Mouse (Mus musculus) cerebellum, postnatal 25 days (tissue): ENCODE results near the gene Slc4a4.

Experiments used
- DNase-seq, 2 experiments: peaks; one replicate each; pipeline ENCODE4 v3.0.0; 2021; ENCODE audit warnings: mixed read lengths in 2 of 2

Gene Slc4a4

GRCm38 (mm10) chr5:89090131-89090530 lies 203.5 kb downstream of the Slc4a4 start:
- no peak for DNase-seq

GRCm38 (mm10) chr5:89096371-89096770 lies 209.8 kb downstream of the Slc4a4 start:
- DNase-seq: no peak

- DNase-seq: no peak
These were observed 210.7 kb downstream of the Slc4a4 start for GRCm38 (mm10) chr5:89097291-89097690.

GRCm38 (mm10) chr5:89098121-89098520 lies 211.5 kb downstream of the Slc4a4 start:
- no peak for DNase-seq

GRCm38 (mm10) chr5:89099886-89100285 lies 213.3 kb downstream of the Slc4a4 start:
- no peak for DNase-seq

GRCm38 (mm10) chr5:89102560-89102959 lies 215.9 kb downstream of the Slc4a4 start:
- no peak for DNase-seq

- no peak for DNase-seq
These were observed 218.7 kb downstream of the Slc4a4 start for GRCm38 (mm10) chr5:89105346-89105745.

GRCm38 (mm10) chr5:89106217-89106616 lies 219.6 kb downstream of the Slc4a4 start:
- no peak for DNase-seq

- no peak for DNase-seq
These were observed 222.2 kb downstream of the Slc4a4 start for GRCm38 (mm10) chr5:89108809-89109208.

GRCm38 (mm10) chr5:89109832-89110231 lies 223.2 kb downstream of the Slc4a4 start:
- no peak for DNase-seq

- peak; percentile 58 to 64 for DNase-seq
These were observed 225.4 kb downstream of the Slc4a4 start for GRCm38 (mm10) chr5:89111987-89112386.

- no peak for DNase-seq
These were observed 234.3 kb downstream of the Slc4a4 start for GRCm38 (mm10) chr5:89120881-89121280.

- peak; percentile 55 to 59 for DNase-seq
These were observed 236.8 kb downstream of the Slc4a4 start for GRCm38 (mm10) chr5:89123270-89123903.

GRCm38 (mm10) chr5:89128210-89128609 lies 241.6 kb downstream of the Slc4a4 start:
- no peak for DNase-seq

GRCm38 (mm10) chr5:89135776-89136175 lies 249.2 kb downstream of the Slc4a4 start:
- peak; percentile 76 to 78 for DNase-seq

GRCm38 (mm10) chr5:89140070-89140469 lies 253.5 kb downstream of the Slc4a4 start:
- DNase-seq: peak in 1 of 2 experiments; percentile 33

- DNase-seq: no peak
These were observed 255.1 kb downstream of the Slc4a4 start for GRCm38 (mm10) chr5:89141761-89142160.

GRCm38 (mm10) chr5:89146276-89146675 lies 259.7 kb downstream of the Slc4a4 start:
- no peak for DNase-seq

- DNase-seq: no peak
These were observed 260.7 kb downstream of the Slc4a4 start for GRCm38 (mm10) chr5:89147282-89147790.

- DNase-seq: no peak
These were observed 262.9 kb downstream of the Slc4a4 start for GRCm38 (mm10) chr5:89149436-89150040.

GRCm38 (mm10) chr5:89151076-89151475 lies 264.5 kb downstream of the Slc4a4 start:
- no peak for DNase-seq

- no peak for DNase-seq
These were observed 284.6 kb downstream of the Slc4a4 start for GRCm38 (mm10) chr5:89171025-89171718.

- no peak for DNase-seq
These were observed 303.4 kb downstream of the Slc4a4 start for GRCm38 (mm10) chr5:89190063-89190462.

GRCm38 (mm10) chr5:89194654-89195053 lies 308.0 kb downstream of the Slc4a4 start:
- no peak for DNase-seq
